Mouse (Mus musculus): ENCODE measurements at regions not wholly inside any gene's neighbourhood (a gene's known extent, or its start where the extent isn't known, plus 50 kb on each side); places are given as distances from the start of the nearest gene placed in this dataset.

DNA sequence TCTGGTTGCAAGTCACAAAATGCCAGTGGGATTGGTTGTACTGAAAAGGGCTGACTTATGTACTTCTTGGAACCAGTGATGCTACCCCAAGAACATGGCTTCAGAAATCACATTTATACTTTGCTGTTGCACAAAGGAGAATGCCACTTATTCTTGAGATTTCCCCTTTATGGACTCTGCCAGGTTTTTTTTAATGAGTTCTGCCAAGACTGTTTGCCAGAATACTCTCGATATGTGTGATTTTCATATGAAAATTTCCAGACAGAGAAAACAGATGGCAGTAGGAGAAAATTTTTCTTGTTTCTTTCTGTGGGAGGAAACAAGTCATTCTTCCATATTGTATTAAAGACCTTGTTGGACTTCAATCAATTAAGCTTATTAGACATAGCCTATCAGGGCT, 281.0 kb upstream of the Tle1 start:
- no peak for DNase-seq (ENCODE audit: extremely low read depth, low read depth)

DNA sequence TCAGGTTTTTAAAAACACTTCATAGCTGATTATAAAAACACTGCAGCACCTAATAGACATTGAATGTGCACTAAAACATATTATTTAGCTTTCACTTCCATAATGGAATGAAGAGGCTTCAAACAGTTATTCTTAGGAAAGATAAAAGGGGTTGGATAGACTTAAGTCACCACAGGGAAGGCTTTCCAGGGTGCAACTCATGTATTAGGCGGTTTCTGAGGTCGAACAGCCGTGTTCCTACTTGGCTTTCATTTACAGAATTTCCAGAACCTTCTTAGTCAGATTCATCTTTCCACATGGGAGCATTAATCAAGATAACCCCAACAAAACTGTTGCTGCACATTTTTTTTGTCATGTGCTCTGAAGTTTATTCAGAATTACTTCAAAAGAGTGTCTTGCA, 279.8 kb upstream of the Tle1 start:
- no peak for DNase-seq (ENCODE audit: extremely low read depth, low read depth)

DNA sequence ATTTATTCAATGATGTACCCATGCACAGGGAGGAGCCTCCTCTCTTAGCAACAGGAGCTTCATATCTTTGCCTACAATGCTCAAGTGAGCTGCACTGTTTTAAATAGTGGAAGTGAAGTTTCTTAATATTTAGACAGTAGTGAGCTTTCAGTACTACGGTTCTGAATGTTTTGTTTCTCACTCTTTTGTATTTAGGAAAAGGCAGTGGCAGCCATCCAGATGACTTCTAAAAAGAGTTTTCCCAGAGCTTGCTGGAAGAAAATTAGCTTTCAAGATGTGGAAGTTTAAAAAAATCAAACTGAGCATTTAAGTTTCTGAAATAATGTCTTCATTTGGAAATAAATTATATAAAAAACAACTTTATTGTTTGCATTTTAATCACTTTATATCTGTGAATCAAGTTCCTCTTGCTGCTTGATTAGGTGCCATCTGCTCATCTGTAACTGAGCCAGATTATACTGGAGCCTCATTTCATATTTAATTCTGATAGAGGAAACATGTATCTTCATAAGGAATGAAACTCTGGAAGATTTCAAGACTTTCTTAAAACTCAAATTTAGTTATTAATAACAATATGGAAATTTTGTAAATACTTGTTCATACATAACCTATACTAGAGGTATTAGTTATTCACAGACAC, 268.6 kb upstream of the Tle1 start:
- DNase-seq (ENCODE audit: extremely low read depth, low read depth): no peak

DNA sequence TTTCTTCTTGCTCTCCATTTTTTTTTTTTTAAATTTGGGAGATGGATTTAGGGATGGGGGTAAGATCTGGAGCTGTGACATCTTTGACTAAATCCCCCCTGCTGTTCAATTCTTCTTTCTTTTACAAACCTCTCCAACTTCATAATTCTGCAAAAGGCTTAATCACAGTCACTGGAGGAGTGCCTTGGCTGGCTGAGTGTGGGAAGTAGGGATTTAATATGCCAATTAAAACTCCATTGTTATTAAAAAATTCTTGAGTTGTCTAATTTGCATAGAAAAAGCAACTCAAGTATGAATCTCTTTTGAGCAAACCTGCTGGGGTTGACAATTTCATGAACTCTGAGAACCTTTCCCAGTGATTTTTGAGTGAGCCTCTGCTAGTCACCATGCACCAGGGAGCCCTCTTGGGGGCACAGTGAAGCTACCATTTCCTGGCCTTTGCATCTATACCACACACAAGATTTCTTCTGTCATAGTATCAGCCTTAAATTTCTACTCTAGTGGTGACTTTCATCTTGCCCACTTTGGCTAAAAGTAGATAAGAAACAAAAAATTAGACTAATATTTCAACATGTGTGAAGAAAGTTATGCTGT, 243.6 kb upstream of the Tle1 start:
- no peak for DNase-seq (ENCODE audit: extremely low read depth, low read depth)

DNA sequence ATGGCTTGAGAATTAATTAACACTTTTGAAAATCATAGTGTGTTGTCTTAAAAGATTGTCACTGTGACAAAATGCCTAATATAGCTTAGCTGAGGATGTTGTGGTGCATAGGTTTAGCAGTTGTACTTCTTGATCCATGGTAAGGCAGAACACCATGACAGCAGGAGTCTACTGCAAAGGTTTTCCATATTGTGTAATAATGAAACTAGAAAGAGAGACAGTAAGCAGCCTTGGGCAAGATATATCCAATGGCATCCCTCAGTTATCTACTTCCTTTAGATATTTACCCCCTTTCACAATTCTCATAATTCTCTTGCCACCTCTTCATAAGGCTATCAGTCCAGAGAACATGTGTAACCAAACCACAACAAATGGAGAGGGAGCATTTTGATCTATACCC, 236.6 kb upstream of the Tle1 start:
- DNase-seq (ENCODE audit: extremely low read depth, low read depth): no peak

DNA sequence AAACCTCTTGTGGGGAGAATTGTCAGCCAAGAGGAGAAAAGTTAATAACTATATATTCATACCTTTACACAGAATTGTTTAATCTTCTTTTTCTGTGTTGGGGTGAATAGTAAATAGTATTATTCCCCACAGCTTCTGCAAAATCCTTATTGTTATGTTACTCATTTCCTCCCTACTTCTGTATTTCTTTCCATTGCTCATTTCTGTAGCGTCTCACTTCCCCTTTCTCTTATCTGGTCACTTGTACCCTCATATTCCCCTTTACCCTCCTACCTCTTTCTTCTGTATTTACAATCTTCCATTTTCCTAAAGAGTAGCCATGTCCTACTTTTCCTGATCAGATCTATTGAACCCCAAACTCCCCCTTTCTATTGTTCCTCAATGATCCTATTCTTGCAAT, 224.6 kb upstream of the Tle1 start:
- peak; percentile 46 for DNase-seq (ENCODE audit: extremely low read depth, low read depth)

- DNase-seq (ENCODE audit: extremely low read depth, low read depth): no peak
These were observed 211.5 kb upstream of the Tle1 start for GRCm38 (mm10) chr4:72412100-72412788.

DNA sequence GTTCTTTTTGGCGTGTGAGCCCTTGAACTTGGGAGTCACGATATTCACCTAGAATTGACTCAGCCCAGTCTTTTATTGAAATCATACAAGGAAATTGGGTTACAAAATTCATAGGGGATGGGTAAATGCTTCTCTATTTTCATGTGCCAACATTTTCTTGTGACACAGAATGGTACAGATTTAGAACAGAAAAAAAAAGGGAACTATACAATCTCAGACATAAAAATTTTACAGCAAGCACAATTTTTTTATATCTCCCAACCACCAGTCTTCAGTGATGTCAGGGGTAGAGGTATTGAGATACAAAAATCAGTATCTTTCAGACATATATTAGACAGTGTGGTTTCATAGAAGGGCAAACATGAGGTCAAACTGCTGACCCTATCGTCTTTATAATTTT, 210.6 kb upstream of the Tle1 start:
- no peak for DNase-seq (ENCODE audit: extremely low read depth, low read depth)

DNA sequence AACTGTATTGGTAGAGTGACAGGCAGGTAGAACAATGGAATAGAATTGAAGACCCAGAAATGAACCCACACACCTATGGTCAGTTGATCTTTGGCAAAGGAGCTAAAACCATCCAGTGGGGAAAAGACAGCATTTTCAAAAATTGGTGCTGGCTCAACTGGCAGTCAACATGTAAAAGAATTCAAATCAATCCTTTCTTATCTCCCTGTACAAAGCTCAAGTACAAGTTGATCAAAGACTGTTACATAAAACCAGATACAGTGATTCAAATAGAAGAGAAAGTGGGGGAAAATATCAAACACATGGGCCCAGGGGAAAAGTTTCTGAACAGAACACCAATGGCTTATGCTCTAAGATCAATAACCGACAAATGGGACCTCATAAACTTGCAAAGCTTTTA, 200.0 kb upstream of the Tle1 start:
- DNase-seq (ENCODE audit: extremely low read depth, low read depth): no peak

GRCm38 (mm10) chr4:72391887-72392435, 191.2 kb upstream of the Tle1 start:
- no peak for DNase-seq (ENCODE audit: extremely low read depth, low read depth)

DNA sequence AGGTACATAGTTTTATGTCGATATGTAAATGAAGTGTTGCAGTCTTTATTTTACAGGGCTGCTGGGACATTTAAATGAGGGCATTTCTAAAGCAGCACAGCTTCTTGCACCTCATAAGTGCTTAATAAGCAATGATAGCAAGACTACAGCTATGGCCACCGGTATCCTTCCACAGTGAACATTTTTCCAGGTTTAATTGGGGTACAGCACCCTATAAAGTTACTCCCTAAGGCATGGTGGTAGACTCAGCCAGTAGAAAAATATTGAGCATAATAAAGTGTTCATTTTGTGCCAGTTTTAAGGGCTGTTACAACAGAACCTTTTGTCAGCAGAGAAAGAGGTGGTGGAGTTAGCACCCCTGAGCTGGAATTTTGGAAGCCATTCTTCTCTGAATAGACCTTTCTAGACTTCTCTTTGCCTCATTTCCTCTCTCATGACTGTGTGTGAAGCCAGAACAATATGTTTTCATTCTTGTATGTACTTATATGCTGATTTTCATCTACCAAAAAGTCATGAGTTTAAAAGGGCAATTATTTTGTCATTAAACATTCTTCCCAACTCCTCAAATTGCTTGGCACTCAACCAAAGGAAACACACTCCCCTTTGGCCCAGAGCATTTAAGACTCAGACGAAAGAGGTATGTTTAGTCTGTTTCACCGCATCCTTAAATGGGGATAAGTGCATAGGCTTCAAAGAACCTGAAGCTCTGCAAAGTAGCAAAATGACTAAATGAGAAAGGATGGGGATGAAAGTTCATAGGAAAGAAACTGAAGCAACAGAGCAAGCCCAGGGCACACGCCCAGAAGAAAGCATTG, 189.3 kb upstream of the Tle1 start:
- DNase-seq (ENCODE audit: extremely low read depth, low read depth): no peak

DNA sequence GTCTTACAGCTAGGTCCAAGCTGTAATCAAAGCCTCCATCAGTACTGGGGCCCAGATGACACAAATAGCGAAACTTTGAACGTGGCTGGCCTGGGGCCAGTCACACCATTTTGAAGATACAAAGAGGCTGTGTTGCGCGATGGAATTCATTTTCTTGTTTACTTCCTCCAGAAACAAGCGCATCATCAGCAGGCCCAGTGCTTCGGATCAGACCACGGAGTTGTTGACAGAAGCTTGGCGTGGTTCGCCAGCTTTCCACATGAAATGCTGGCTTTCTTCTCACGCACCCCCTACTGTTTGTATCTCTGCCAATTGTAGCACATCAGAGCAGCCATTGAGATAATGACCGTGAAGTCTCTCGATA, 184.2 kb upstream of the Tle1 start:
- no peak for DNase-seq (ENCODE audit: extremely low read depth, low read depth)

- DNase-seq (ENCODE audit: extremely low read depth, low read depth): no peak
These were observed 183.7 kb upstream of the Tle1 start for GRCm38 (mm10) chr4:72384259-72384900.

DNA sequence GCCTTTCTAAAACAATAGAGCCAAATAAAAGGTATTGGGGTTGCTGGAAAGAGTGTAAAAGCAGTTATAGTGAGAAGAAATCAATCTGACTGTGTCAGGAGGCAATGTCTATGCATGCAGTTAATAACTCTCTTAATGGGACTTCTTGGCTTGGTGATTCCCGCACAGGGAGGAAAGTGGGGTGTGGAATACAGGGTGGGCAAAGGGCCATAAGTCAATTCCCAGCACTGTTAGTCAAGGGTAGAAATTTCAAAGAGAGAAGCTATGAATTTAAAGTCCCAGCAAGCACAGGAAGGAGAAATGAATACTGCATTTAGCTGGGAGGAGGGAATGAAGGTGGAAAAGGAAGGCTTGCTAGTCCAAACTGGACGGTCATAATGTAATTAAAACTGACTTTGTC, 183.0 kb upstream of the Tle1 start:
- no peak for DNase-seq (ENCODE audit: extremely low read depth, low read depth)

GRCm38 (mm10) chr4:72382517-72383147, 181.9 kb upstream of the Tle1 start:
- no peak for DNase-seq (ENCODE audit: extremely low read depth, low read depth)

DNA sequence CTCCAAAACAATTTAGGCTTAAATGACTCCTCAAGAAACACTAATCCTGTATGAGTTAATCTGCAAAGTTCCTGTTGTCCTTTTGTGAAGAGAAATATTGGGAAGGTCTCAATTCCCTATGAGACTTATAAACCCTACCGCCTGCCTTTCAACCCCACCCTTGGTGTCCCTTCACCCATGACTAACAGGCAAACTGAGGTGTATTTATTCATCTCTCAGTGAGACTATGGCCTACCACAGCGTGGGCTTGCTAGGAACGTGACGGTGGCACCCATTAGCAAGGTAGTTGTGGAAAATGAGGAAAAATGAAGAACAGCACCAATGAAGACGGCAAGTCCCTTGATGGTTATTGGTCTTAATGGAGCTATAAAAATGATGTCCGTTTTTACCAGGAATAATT, 181.0 kb upstream of the Tle1 start:
- no peak for DNase-seq (ENCODE audit: extremely low read depth, low read depth)

DNA sequence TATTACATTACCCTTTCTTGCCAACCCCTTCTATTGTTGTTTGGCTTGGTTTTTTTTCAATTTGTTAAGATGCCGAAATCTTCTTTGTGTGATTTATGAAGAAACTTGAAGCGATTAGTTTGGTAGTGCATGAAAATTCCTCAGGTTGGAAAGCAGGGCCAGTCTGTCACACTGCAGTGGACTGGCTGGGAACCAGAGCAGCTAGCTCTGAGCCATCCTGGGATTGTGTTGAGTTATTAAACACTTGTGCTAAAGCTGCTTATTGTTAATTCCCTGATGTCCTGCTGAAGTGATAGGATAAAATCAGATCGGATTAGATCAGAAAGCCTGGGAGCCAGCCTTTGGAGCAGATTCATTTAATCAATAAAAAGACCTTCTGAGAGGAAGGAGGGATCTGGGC, 180.4 kb upstream of the Tle1 start:
- DNase-seq (ENCODE audit: extremely low read depth, low read depth): no peak

DNA sequence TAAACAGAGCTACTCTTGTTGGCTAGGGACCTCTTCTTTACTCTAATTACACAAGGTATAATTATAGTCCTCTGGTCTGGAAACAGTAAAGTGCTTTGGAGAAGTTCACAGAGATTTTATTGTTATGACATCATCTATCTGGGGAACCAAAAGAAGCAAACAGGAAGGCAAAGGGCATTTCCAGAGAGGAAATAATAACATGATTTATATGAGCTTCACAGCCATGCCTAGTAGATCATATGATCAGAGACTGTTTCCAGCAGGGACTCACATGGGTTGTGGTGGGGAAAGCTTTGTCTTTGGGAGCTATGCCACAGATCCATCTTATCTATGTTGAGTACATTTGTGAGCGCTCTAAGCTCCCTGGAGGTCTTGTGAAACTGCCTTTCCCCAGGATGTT, 178.8 kb upstream of the Tle1 start:
- DNase-seq (ENCODE audit: extremely low read depth, low read depth): no peak

GRCm38 (mm10) chr4:72379011-72379410, 178.3 kb upstream of the Tle1 start:
- DNase-seq (ENCODE audit: extremely low read depth, low read depth): no peak

DNA sequence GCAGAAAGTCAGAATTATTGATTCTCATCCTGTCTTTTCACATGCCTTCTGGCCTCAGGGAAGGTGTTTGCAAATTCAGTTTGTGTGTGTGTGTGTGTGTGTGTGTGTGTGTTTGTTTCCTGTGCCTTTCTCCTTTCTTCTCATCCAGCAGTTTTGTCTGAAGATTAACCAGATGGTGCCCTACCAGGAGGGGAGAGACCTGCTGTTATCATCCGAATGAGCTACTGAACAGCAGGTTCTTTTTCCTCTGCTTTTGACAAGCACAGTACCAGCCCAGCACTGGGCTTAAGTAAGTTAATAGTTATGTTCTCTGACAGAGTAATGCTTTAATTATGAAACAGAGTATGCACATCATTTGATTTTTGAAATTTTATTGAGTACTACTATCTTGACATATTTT, 176.8 kb upstream of the Tle1 start:
- no peak for DNase-seq (ENCODE audit: extremely low read depth, low read depth)

- DNase-seq (ENCODE audit: extremely low read depth, low read depth): no peak
These were observed 151.3 kb upstream of the Tle1 start for GRCm38 (mm10) chr4:72351985-72352384.
